Mouse (Mus musculus): Measurements from ENCODE around the gene Tada3. TPM values are rescaled to one million over a fixed set of nuclear protein-coding genes. Genes with fewer than 3 reads are reported as not detected.

Gene Tada3
- total RNA-seq (2023): 25.2 TPM

GRCm38 (mm10) chr6:113377496-113378385 is at the start of gene Tada3, which contains the start of gene Arpc4:
Gene Tada3 (minus strand): TSS chr6:113377883.
Gene Arpc4 (plus strand): TSS chr6:113378115.

GRCm38 (mm10) chr6:113419199-113419587 is 41.5 kb upstream of the Tada3 start, which contains the start of gene Rpusd3:
Gene Rpusd3 (minus strand): TSS chr6:113419340.

GRCm38 (mm10) chr6:113388960-113389359 is 11.3 kb upstream of the Tada3 start, which contains the start of gene Ttll3:
Gene Ttll3 (plus strand): TSS chr6:113389260.

GRCm38 (mm10) chr6:113343177-113344092 is 34.2 kb downstream of the Tada3 start, which contains the start of gene Camk1:
Gene Camk1 (minus strand): TSS chr6:113343984.

GRCm38 (mm10) chr6:113326533-113327315 is 51.0 kb downstream of the Tada3 start, which contains the start of gene Ogg1:
Gene Ogg1 (plus strand): TSS chr6:113326972.

Other genes with a start within 250 kb of the Tada3 start
- 0.41 TPM for gene Lhfpl4, start 182.5 kb downstream of the Tada3 start, total RNA-seq (2023)
- gene Mtmr14, start 140.0 kb downstream of the Tada3 start, total RNA-seq (2023): 42.4 TPM
- 1.3 TPM for gene Cpne9, start 95.6 kb downstream of the Tada3 start, total RNA-seq (2023)
- gene Brpf1, start 70.7 kb downstream of the Tada3 start, total RNA-seq (2023): 79.0 TPM
- 10.7 TPM for gene Ogg1, start 50.9 kb downstream of the Tada3 start, total RNA-seq (2023)
- gene Camk1, start 33.9 kb downstream of the Tada3 start, total RNA-seq (2023): 1.2 TPM
- gene Arpc4, start 232 bp upstream of the Tada3 start, total RNA-seq (2023): 224 TPM
- 51.7 TPM for gene Ttll3, start 11.4 kb upstream of the Tada3 start, total RNA-seq (2023)
- gene Rpusd3, start 41.5 kb upstream of the Tada3 start, total RNA-seq (2023): 10.7 TPM
- gene Cidec, start 57.9 kb upstream of the Tada3 start, total RNA-seq (2023): not detected
- 13.5 TPM for gene Jagn1, start 64.7 kb upstream of the Tada3 start, total RNA-seq (2023)
- 0.79 TPM for gene Il17re, start 80.6 kb upstream of the Tada3 start, total RNA-seq (2023)
- gene Il17rc, start 93.5 kb upstream of the Tada3 start, total RNA-seq (2023): not detected
- 9.9 TPM for gene Creld1, start 105.4 kb upstream of the Tada3 start, total RNA-seq (2023)
- gene Prrt3, start 124.0 kb upstream of the Tada3 start, total RNA-seq (2023): 0.70 TPM
- 72.3 TPM for gene Emc3, start 153.8 kb upstream of the Tada3 start, total RNA-seq (2023)
- 1.3 TPM for gene Fancd2, start 153.8 kb upstream of the Tada3 start, total RNA-seq (2023)
- gene Fancd2os, start 222.8 kb upstream of the Tada3 start, total RNA-seq (2023): not detected
- 96.7 TPM for gene Brk1, start 226.9 kb upstream of the Tada3 start, total RNA-seq (2023)
- gene Vhl, start 246.1 kb upstream of the Tada3 start, total RNA-seq (2023): 19.1 TPM

All from CD4-positive naive resting alpha-beta T cell, adult 76 days (primary cell).